22 mouse cellular contexts compared by ENCODE assay signal in genomic region chr5:37248870-37249269, GRCm38 (mm10). TPM values are rescaled to one million over a fixed set of nuclear protein-coding genes. Genes with fewer than 3 reads are reported as not detected.
A peak's percentile ranks its signal among the peaks of the same experiment; 100 is the strongest.
DNase-seq lines count a peak whose midpoint lies in the region; ATAC-seq and TF ChIP-seq lines count a peak whose summit lies in the region.
"Had no signal": no experiment of that assay in that cellular context is flagged by ENCODE, and none has a peak within 500 bp of the region (broad histone marks: within the 10 kb centered on the region; RNA-seq: fewer than 3 reads in every experiment).

No protein-coding gene starts in this region.

- H3K4me2 ChIP-seq in forebrain, postnatal 0 days (ENCODE audit: low read depth) = peak overlapping the region; percentile 77
- peak overlapping the region; percentile 66 for H3K4me2 ChIP-seq in hindbrain, postnatal 0 days (ENCODE audit: low read depth, low read length)
- peak overlapping the region; percentile 85 for H3K4me2 ChIP-seq in midbrain, postnatal 0 days (ENCODE audit: low read depth, low read length, poor library complexity, severe bottlenecking)
- no peak overlapping the region for H3K4me2 ChIP-seq in intestine, postnatal 0 days (replicated peaks; ENCODE audit: low read depth)
- H3K4me2 ChIP-seq: embryonic facial prominence, embryonic 12.5 days; limb, embryonic 13.5 days; liver, embryonic 15.5 days had no signal

- WGBS in forebrain, postnatal 0 days = 72% methylated on average over 3 of the region's 3 CpGs
- 59% methylated on average over 3 of the region's 3 CpGs for WGBS in hindbrain, postnatal 0 days
- 49% methylated on average over 3 of the region's 3 CpGs for WGBS in midbrain, postnatal 0 days
- 70% methylated on average over 3 of the region's 3 CpGs for WGBS in intestine, postnatal 0 days

- peaks cover 3% of the 10 kb centered on the region; the same call in 1 of the 2 replicates for H3K36me3 ChIP-seq in forebrain, postnatal 0 days (ENCODE audit: insufficient read depth)
- H3K36me3 ChIP-seq in hindbrain, postnatal 0 days (ENCODE audit: insufficient read depth, low read length) = no peaks in the 10 kb centered on the region
- H3K36me3 ChIP-seq in midbrain, postnatal 0 days (ENCODE audit: insufficient read depth, low read length) = peaks cover 7% of the 10 kb centered on the region; the same call in 1 of the 2 replicates
- no peaks in the 10 kb centered on the region for H3K36me3 ChIP-seq in intestine, postnatal 0 days (ENCODE audit: control insufficient read depth, insufficient read depth)
- H3K36me3 ChIP-seq: embryonic facial prominence, embryonic 12.5 days; limb, embryonic 13.5 days; liver, embryonic 15.5 days had no signal

- H3K9me3 ChIP-seq in forebrain, postnatal 0 days (ENCODE audit: low read length) = no peaks in the 10 kb centered on the region
- H3K9me3 ChIP-seq in hindbrain, postnatal 0 days (ENCODE audit: low read length) = no peaks in the 10 kb centered on the region
- no peaks in the 10 kb centered on the region for H3K9me3 ChIP-seq in midbrain, postnatal 0 days (ENCODE audit: low read length)
- no peaks in the 10 kb centered on the region for H3K9me3 ChIP-seq in intestine, postnatal 0 days (ENCODE audit: control insufficient read depth)
- H3K9me3 ChIP-seq: embryonic facial prominence, embryonic 12.5 days; limb, embryonic 13.5 days; liver, embryonic 15.5 days; megakaryocyte, embryonic 14.5 days had no signal

- H3K27ac ChIP-seq in forebrain, postnatal 0 days (ENCODE audit: low read depth, low read length) = no peak overlapping the region
- H3K27ac ChIP-seq in hindbrain, postnatal 0 days = no peak overlapping the region
- no peak overlapping the region for H3K27ac ChIP-seq in midbrain, postnatal 0 days (ENCODE audit: low read depth, low read length)
- H3K27ac ChIP-seq in intestine, postnatal 0 days (ENCODE audit: low read depth, low read length) = no peak overlapping the region
- H3K27ac ChIP-seq: embryonic facial prominence, embryonic 12.5 days; heart, adult 2 months; limb, embryonic 13.5 days; liver, embryonic 15.5 days had no signal

- H3K4me3 ChIP-seq in forebrain, postnatal 0 days (ENCODE audit: low read depth, low read length) = peak overlapping the region; percentile 93
- H3K4me3 ChIP-seq in hindbrain, postnatal 0 days (ENCODE audit: low read length) = peak overlapping the region; percentile 13; the same call in 1 of the 2 replicates
- H3K4me3 ChIP-seq in midbrain, postnatal 0 days (ENCODE audit: low read depth, low read length) = peak overlapping the region; percentile 90
- H3K4me3 ChIP-seq in intestine, postnatal 0 days (ENCODE audit: low read depth, low read length) = no peak overlapping the region
- H3K4me3 ChIP-seq: embryonic facial prominence, embryonic 12.5 days; heart, adult 2 months; limb, embryonic 13.5 days; liver, embryonic 15.5 days; megakaryocyte, embryonic 14.5 days had no signal

- H3K9ac ChIP-seq in forebrain, postnatal 0 days = no peak overlapping the region
- 0 out of 2 replicates have a peak overlapping the region, but pooled peaks have one; percentile 9 for H3K9ac ChIP-seq in hindbrain, postnatal 0 days (replicated peaks; ENCODE audit: low read length)
- 0 out of 2 replicates have a peak overlapping the region, but pooled peaks have one; percentile 29 for H3K9ac ChIP-seq in midbrain, postnatal 0 days (replicated peaks; ENCODE audit: low read length, poor library complexity, severe bottlenecking)
- no peak overlapping the region for H3K9ac ChIP-seq in intestine, postnatal 0 days (ENCODE audit: low read depth, low read length)
- H3K9ac ChIP-seq: embryonic facial prominence, embryonic 12.5 days; limb, embryonic 13.5 days; liver, embryonic 15.5 days had no signal

- H3K4me1 ChIP-seq in forebrain, postnatal 0 days (ENCODE audit: insufficient read depth) = peaks cover 36% of the 10 kb centered on the region
- H3K4me1 ChIP-seq in hindbrain, postnatal 0 days (ENCODE audit: insufficient read depth, low read length) = peaks cover 23% of the 10 kb centered on the region
- peaks cover 27% of the 10 kb centered on the region for H3K4me1 ChIP-seq in midbrain, postnatal 0 days (ENCODE audit: insufficient read depth, low read length)
- no peaks in the 10 kb centered on the region for H3K4me1 ChIP-seq in intestine, postnatal 0 days (replicated peaks; ENCODE audit: control insufficient read depth, insufficient read depth, low read length)
- H3K4me1 ChIP-seq: liver, embryonic 15.5 days had no signal

- ATAC-seq in forebrain, postnatal 0 days = no peak
- ATAC-seq in hindbrain, postnatal 0 days = no peak
- ATAC-seq in midbrain, postnatal 0 days (ENCODE audit: low FRiP score) = no peak
- no peak for ATAC-seq in megakaryocyte progenitor cell, adult 5-6 weeks (replicated peaks; ENCODE audit: poor library complexity)
- ATAC-seq in erythroid progenitor cell, adult 5-6 weeks (replicated peaks; ENCODE audit: low FRiP score, poor library complexity, severe bottlenecking) = no peak
- no peak for ATAC-seq in intestine, postnatal 0 days
- ATAC-seq: CD4-positive, CD25-positive, alpha-beta regulatory T cell, adult 4 months; lung, postnatal 0 days had no signal

- DNase-seq in R1 (ENCODE audit: low read depth, low spot score) = peak; percentile 67
- no peak for DNase-seq in forebrain, postnatal 0 days
- DNase-seq in hindbrain, postnatal 0 days (ENCODE audit: low spot score) = no peak
- no peak for DNase-seq in midbrain, postnatal 0 days (ENCODE audit: low spot score)
- no peak for DNase-seq in gastrocnemius, adult 8-10 months (ENCODE audit: low spot score in 2 of 2)
- DNase-seq: adrenal gland, postnatal 14 days; cerebellum, adult 11-12 months; gastrocnemius, postnatal 10 days; heart, adult 2 months; kidney, adult 2 months; kidney, postnatal 36 days; layer of hippocampus, adult 9-11 months; thymus, postnatal 4 days had no signal

- no peak for TF ChIP-seq CTCF in forebrain, postnatal 0 days (IDR thresholded peaks at IDR 0.05; ENCODE audit: low read depth)
- no peak for TF ChIP-seq CTCF in hindbrain, postnatal 0 days (IDR thresholded peaks at IDR 0.05; ENCODE audit: low read depth)
- TF ChIP-seq CTCF in midbrain, postnatal 0 days (IDR thresholded peaks at IDR 0.05) = no peak
- TF ChIP-seq CTCF in intestine, postnatal 0 days (IDR thresholded peaks at IDR 0.05; ENCODE audit: low read depth) = no peak

- no peaks in the 10 kb centered on the region for H3K27me3 ChIP-seq in forebrain, postnatal 0 days (ENCODE audit: insufficient read depth, low read length)
- H3K27me3 ChIP-seq in hindbrain, postnatal 0 days (ENCODE audit: insufficient read depth, low read length) = no peaks in the 10 kb centered on the region
- H3K27me3 ChIP-seq in midbrain, postnatal 0 days (ENCODE audit: insufficient read depth, low read length) = no peaks in the 10 kb centered on the region
- H3K27me3 ChIP-seq in intestine, postnatal 0 days (replicated peaks; ENCODE audit: control insufficient read depth, insufficient read depth, low read length) = peaks cover 28% of the 10 kb centered on the region

RNA-seq across cellular contexts. Expression of gene Crmp1, which starts 7.1 kb away (rescaled TPM):
- total RNA-seq in forebrain, postnatal 0 days (2014; rRNA removed) = 965 and 1,074 TPM in 2 replicates
- 1,043 and 1,136 TPM in 2 replicates for polyA plus RNA-seq in forebrain, postnatal 0 days (2015; fragmentation: Nextera tagmentation; extraction: Ambion mirVana)
- total RNA-seq in hindbrain, postnatal 0 days (2014; rRNA removed) = 1,015 and 1,414 TPM in 2 replicates
- 607 and 697 TPM in 2 replicates for polyA plus RNA-seq in hindbrain, postnatal 0 days (2015; fragmentation: Nextera tagmentation; extraction: Ambion mirVana)
- total RNA-seq in midbrain, postnatal 0 days (2014; rRNA removed) = 954 and 1,050 TPM in 2 replicates
- 851 and 872 TPM in 2 replicates for polyA plus RNA-seq in midbrain, postnatal 0 days (2015; fragmentation: Nextera tagmentation; extraction: Ambion mirVana)
- total RNA-seq in gastrocnemius, adult 8-10 months (2022) = under 1 TPM in 2 of 4 experiments, not detected in 2; 0.17 to 0.19 TPM
- not detected in 2 replicates for total RNA-seq in megakaryocyte progenitor cell, adult 5-6 weeks (2015)
- total RNA-seq in megakaryocyte progenitor cell, adult 5-6 weeks (2017) = not detected in 2 replicates
- not detected in 2 replicates for total RNA-seq in erythroid progenitor cell, adult 5-6 weeks (2015; ENCODE audit: low replicate concordance)
- 0.51 TPM in 1 of 2 replicates, not detected in the other for total RNA-seq in erythroid progenitor cell, adult 5-6 weeks (2017; ENCODE audit: low replicate concordance)
- polyA plus RNA-seq in intestine, postnatal 0 days (2015; fragmentation: Nextera tagmentation; extraction: Ambion mirVana) = 8.9 and 11.4 TPM in 2 replicates

Comparison
In these comparisons a context has a peak if more than half of its experiments do, and no peak if none do; other contexts are left out.
1. H3K9ac ChIP-seq: peak in hindbrain, postnatal 0 days (single experiment) and midbrain, postnatal 0 days (single experiment); none in forebrain, postnatal 0 days (single experiment) and intestine, postnatal 0 days (single experiment).
2. RNA of gene Crmp1, which starts 7.1 kb away (total RNA-seq): 965 to 1,074 TPM in forebrain, postnatal 0 days, 1,015 to 1,414 TPM in hindbrain, postnatal 0 days and 954 to 1,050 TPM in midbrain, postnatal 0 days; 0.51 TPM in erythroid progenitor cell, adult 5-6 weeks, 0.17 to 0.19 TPM in gastrocnemius, adult 8-10 months and not detected in megakaryocyte progenitor cell, adult 5-6 weeks; every median in the first group is over 100 times any median in the second.